Mouse (Mus musculus): ENCODE data around the gene Shld1. TPM values are rescaled to one million over a fixed set of nuclear protein-coding genes. Genes with fewer than 3 reads are reported as not detected.

Gene Shld1
- polyA plus RNA-seq, 1 experiment from 2014 or later: 14.1 TPM

DNA sequence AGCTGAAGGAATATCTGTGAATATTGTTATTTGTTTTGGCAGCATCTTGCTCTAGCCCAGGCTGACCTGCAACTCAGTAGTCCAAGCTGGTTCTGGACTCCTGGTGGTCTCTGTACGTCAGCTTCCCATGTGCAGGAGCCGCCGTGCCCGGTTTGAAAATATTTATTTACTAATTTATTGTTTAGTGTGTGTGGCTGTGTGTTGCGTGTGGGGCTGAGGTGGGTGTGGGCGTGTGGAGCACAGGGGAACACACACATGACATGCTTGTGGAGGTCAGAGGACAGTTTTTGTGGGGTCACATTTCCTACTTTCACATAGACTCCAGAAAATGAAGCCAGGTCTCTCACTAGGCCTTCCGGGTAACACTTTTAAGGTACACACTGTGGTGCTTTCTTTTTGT lies 37.8 kb downstream of the Shld1 start:
- WGBS: 88% methylated on average over 7 of the region's 7 CpGs
- ATAC-seq (replicated peaks; ENCODE audit: low FRiP score): no peak
- H3K4me2 ChIP-seq: no peak overlapping the region

DNA sequence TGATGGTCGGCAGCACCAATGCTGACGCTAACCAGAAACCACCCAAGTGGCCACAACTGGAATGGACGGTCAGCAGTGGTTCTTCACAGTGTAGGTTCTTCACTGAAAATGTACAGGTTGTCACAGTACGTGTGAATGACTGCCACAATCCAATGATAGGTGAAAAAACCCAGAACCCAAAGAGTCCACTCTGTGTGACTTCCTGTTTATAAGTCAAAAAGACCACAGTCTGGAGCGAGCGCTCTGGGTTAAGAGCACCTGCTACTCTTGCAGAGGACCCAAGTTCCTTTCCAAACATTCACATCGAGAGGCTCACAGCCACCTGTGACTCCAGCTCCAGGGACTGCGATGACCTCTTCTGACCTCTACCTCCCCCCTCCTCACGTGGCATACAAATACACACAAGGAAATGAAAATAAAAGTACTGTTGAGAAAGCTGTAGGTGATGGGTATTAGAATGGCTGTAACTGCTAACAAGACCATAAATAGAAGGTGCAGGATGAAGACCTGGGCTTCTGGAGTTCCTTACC lies 38.7 kb downstream of the Shld1 start:
- no peak overlapping the region for H3K4me2 ChIP-seq
- DNase-seq (ENCODE audit: low spot score) (no peak), ATAC-seq (replicated peaks; ENCODE audit: low FRiP score) (no peak)
- H3K9me3 ChIP-seq (ENCODE audit: control insufficient read depth, low read length): no peaks in the 10 kb centered on the region
- no peak overlapping the region for H3K9ac ChIP-seq (ENCODE audit: low read depth, low read length)
- no peaks in the 10 kb centered on the region for H3K27me3 ChIP-seq (replicated peaks; ENCODE audit: control insufficient read depth, insufficient read depth, low read length)
- H3K4me1 ChIP-seq (replicated peaks; ENCODE audit: control insufficient read depth, insufficient read depth, low read length): no peaks in the 10 kb centered on the region; the same call in 1 of the 2 replicates
- H3K27ac ChIP-seq (ENCODE audit: low read depth, low read length): no peak overlapping the region
- H3K4me3 ChIP-seq (ENCODE audit: low read depth, low read length): no peak overlapping the region
- H3K36me3 ChIP-seq (ENCODE audit: control insufficient read depth, insufficient read depth, low read length): no peaks in the 10 kb centered on the region
- 78% methylated on average over 9 of the region's 9 CpGs for WGBS

More for the DNA sequence above, 37.8 kb downstream of the Shld1 start:
- H3K4me3 ChIP-seq (ENCODE audit: low read depth, low read length): no peak overlapping the region
- no peak overlapping the region for H3K9ac ChIP-seq (ENCODE audit: low read depth, low read length)
- H3K27ac ChIP-seq (ENCODE audit: low read depth, low read length): no peak overlapping the region
- H3K27me3 ChIP-seq (replicated peaks; ENCODE audit: control insufficient read depth, insufficient read depth, low read length): no peaks in the 10 kb centered on the region
- H3K36me3 ChIP-seq (ENCODE audit: control insufficient read depth, insufficient read depth, low read length): no peaks in the 10 kb centered on the region
- H3K4me1 ChIP-seq (replicated peaks; ENCODE audit: control insufficient read depth, insufficient read depth, low read length): no peaks in the 10 kb centered on the region; the same call in 1 of the 2 replicates
- H3K9me3 ChIP-seq (ENCODE audit: control insufficient read depth, low read length): no peaks in the 10 kb centered on the region
- DNase-seq (ENCODE audit: low spot score): no peak

DNA sequence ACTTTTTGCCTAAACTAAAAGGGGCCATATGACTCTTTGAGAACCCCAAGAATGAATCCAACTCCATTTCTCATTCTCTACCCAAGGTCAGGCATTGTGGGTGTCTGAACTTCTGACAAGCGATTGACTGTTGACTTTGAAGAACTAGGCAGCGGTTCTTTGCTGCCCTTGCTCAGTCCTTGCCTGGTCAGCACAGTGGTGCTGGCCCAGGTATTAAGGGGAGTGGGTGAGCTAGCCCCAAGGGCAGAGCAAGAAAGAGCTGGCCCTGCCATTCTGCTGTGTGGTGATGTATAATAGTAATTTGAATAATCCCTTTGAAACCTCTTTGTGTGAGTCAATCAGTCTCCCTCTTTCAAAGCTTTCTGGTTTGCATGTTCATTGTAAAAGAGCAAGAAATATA lies 39.4 kb downstream of the Shld1 start:
- no peaks in the 10 kb centered on the region for H3K9me3 ChIP-seq (ENCODE audit: control insufficient read depth, low read length)
- H3K36me3 ChIP-seq (ENCODE audit: control insufficient read depth, insufficient read depth, low read length): no peaks in the 10 kb centered on the region
- H3K27me3 ChIP-seq (replicated peaks; ENCODE audit: control insufficient read depth, insufficient read depth, low read length): no peaks in the 10 kb centered on the region
- 87% methylated on average over 2 of the region's 2 CpGs for WGBS
- H3K4me1 ChIP-seq (replicated peaks; ENCODE audit: control insufficient read depth, insufficient read depth, low read length): no peaks in the 10 kb centered on the region; the same call in 1 of the 2 replicates
- no peak overlapping the region for H3K9ac ChIP-seq (ENCODE audit: low read depth, low read length)
- H3K4me3 ChIP-seq (ENCODE audit: low read depth, low read length): no peak overlapping the region
- DNase-seq (ENCODE audit: low spot score): no peak
- ATAC-seq (replicated peaks; ENCODE audit: low FRiP score): no peak
- no peak overlapping the region for H3K4me2 ChIP-seq
- no peak overlapping the region for H3K27ac ChIP-seq (ENCODE audit: low read depth, low read length)

DNA sequence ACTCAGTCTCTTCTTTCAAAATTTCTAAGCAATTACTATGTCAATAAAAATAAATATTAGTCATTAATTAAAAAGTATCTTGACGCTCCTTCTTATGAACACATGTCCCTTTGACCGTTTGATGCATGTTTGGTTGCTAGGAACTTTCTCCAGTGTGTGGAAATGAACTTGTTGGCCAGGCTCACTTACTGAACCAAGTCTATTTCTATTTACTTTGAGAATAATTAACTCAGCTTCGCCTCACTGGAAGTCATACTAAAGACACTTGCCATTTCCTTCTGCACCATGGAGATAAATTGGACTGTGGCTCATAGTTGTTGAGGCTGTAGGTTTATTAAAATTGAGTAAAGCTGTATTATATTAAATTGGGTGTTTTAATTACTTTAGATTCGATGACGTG lies 46.2 kb downstream of the Shld1 start:
- Histone ChIP-seq H3K9me3 (ENCODE audit: control insufficient read depth, low read length) (no peaks in the 10 kb centered on the region), H3K36me3 (ENCODE audit: control insufficient read depth, insufficient read depth, low read length) (no peaks in the 10 kb centered on the region), H3K9ac (ENCODE audit: low read depth, low read length) (no peak overlapping the region), H3K27ac (ENCODE audit: low read depth, low read length) (no peak overlapping the region), H3K4me2 (no peak overlapping the region), H3K4me3 (ENCODE audit: low read depth, low read length) (no peak overlapping the region), H3K27me3 (replicated peaks; ENCODE audit: control insufficient read depth, insufficient read depth, low read length) (no peaks in the 10 kb centered on the region), H3K4me1 (replicated peaks; ENCODE audit: control insufficient read depth, insufficient read depth, low read length) (no peaks in the 10 kb centered on the region)
- 85% methylated on average over 5 of the region's 5 CpGs for WGBS
- DNase-seq (ENCODE audit: low spot score) (no peak), ATAC-seq (replicated peaks; ENCODE audit: low FRiP score) (no peak)

DNA sequence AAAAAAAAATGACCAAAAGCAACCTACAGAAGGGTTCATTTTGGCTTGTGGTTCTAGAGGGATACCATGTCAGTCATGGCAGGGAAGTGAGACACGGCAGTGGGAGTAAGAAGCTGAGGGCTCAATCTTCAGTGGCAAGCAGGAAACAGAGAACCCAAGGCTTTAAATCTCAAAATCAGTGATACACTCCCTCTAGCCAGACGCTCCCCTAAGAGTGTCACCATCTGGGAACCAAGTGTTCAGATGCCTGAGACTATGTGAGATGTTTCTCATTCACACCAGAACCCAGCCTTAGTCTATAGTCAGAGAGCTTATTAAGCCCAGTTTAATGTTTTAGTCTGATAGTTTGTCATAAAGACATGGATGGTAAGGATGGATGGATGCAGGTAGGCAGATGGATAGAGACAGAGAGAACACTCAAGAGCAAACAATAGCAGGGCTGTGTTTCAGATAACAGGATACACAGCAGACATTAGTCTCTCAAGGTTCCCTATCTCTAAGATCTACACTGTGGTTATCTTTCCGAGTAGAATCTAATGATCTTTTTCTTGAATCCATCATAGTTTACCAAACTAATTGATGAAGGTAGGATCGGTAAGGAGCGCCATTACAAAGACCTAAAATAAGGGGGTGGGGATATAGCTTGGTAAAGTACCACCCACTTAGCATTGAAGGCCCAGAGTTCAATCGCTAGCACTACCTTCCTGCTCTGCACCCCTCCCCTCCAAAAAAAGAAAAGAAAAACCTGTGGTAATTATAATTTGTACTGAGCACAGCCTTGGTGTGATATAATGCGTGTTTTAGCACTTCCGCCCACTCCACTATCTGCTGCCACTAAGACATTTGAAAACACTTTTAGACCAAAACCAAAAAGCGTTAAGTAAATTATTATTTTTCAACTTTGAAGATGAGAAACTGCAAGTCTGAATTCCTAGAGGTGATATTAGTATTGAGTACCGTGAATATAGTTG lies 47.2 kb downstream of the Shld1 start:
- no peak overlapping the region for H3K9ac ChIP-seq (ENCODE audit: low read depth, low read length)
- no peak overlapping the region for H3K27ac ChIP-seq (ENCODE audit: low read depth, low read length)
- WGBS: 84% methylated on average over 10 of the region's 10 CpGs
- no peaks in the 10 kb centered on the region for H3K9me3 ChIP-seq (ENCODE audit: control insufficient read depth, low read length)
- no peak for ATAC-seq (replicated peaks; ENCODE audit: low FRiP score)
- no peaks in the 10 kb centered on the region for H3K27me3 ChIP-seq (replicated peaks; ENCODE audit: control insufficient read depth, insufficient read depth, low read length)
- no peaks in the 10 kb centered on the region for H3K36me3 ChIP-seq (ENCODE audit: control insufficient read depth, insufficient read depth, low read length)
- no peak overlapping the region for H3K4me2 ChIP-seq
- no peak for DNase-seq (ENCODE audit: low spot score)
- H3K4me3 ChIP-seq (ENCODE audit: low read depth, low read length): no peak overlapping the region
- H3K4me1 ChIP-seq (replicated peaks; ENCODE audit: control insufficient read depth, insufficient read depth, low read length): no peaks in the 10 kb centered on the region

DNA sequence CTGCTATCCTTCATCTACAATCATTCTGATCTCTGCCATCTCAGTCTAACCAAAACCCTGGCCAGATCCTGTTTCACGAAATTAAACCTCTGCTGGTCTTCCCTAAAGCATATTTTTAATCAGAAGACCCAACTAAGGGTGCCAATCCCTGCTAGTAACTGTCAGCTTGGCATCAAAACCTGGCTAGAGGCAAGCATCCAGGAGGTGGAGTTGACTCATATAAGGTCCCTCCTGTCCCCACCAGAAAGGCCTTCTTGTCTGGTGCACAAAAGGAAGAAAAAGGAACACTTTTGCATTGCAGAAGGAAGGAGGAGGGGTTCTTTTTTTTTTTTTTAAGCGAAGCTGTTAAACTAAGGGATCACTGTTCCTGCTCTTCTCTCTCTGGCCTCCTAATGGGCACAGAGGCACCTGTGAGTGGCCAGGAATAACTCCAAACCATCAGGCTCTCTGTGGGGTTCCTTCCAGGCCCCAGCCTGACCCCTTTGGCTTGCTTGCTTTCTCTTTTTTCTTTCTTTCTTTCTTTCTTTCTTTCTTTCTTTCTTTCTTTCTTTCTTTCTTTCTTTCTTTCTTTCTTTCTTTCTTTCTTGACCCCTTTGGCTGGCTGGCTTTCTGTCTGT lies 52.2 kb downstream of the Shld1 start:
- 52% methylated on average over 2 of the region's 2 CpGs for WGBS
- no peaks in the 10 kb centered on the region for H3K36me3 ChIP-seq (ENCODE audit: control insufficient read depth, insufficient read depth, low read length)

DNA sequence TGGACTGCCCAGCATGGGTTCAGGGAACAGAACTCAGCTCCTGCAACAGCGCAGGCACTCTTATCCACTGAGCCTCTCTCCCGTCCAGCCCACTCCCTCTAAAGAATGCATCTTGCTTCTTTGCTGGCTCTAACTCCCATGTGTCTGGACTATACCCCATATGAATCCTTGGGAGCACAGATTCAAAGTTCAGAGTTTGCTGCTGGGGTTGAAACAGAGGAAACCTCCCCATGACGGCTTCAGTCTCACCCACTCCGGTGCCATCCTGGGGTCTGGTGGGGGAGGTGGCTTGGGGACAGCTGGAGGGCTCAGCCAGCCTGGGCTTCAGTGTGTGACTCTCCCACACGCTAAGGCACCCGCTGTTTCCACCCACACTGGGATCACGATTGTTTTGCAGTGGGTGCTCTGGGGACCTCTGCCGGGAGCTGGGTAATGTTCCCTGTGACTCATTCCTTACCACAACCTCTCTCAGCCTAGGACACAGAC lies 55.2 kb downstream of the Shld1 start:
- 73% methylated on average over 8 of the region's 8 CpGs for WGBS
- Histone ChIP-seq H3K27ac (ENCODE audit: low read depth, low read length) (no peak overlapping the region), H3K4me1 (replicated peaks; ENCODE audit: control insufficient read depth, insufficient read depth, low read length) (no peaks in the 10 kb centered on the region), H3K4me2 (no peak overlapping the region), H3K9me3 (ENCODE audit: control insufficient read depth, low read length) (no peaks in the 10 kb centered on the region), H3K36me3 (ENCODE audit: control insufficient read depth, insufficient read depth, low read length) (no peaks in the 10 kb centered on the region), H3K9ac (ENCODE audit: low read depth, low read length) (no peak overlapping the region), H3K4me3 (ENCODE audit: low read depth, low read length) (no peak overlapping the region), H3K27me3 (replicated peaks; ENCODE audit: control insufficient read depth, insufficient read depth, low read length) (no peaks in the 10 kb centered on the region)
- no peak for DNase-seq (ENCODE audit: low spot score)
- ATAC-seq (replicated peaks; ENCODE audit: low FRiP score): no peak

More for the DNA sequence above, 52.2 kb downstream of the Shld1 start:
- H3K27me3 ChIP-seq (replicated peaks; ENCODE audit: control insufficient read depth, insufficient read depth, low read length): no peaks in the 10 kb centered on the region
- no peaks in the 10 kb centered on the region for H3K4me1 ChIP-seq (replicated peaks; ENCODE audit: control insufficient read depth, insufficient read depth, low read length)
- DNase-seq (ENCODE audit: low spot score) (no peak), ATAC-seq (replicated peaks; ENCODE audit: low FRiP score) (no peak)
- H3K9ac ChIP-seq (ENCODE audit: low read depth, low read length): no peak overlapping the region
- H3K27ac ChIP-seq (ENCODE audit: low read depth, low read length): no peak overlapping the region
- H3K4me3 ChIP-seq (ENCODE audit: low read depth, low read length): no peak overlapping the region
- no peaks in the 10 kb centered on the region for H3K9me3 ChIP-seq (ENCODE audit: control insufficient read depth, low read length)
- no peak overlapping the region for H3K4me2 ChIP-seq

DNA sequence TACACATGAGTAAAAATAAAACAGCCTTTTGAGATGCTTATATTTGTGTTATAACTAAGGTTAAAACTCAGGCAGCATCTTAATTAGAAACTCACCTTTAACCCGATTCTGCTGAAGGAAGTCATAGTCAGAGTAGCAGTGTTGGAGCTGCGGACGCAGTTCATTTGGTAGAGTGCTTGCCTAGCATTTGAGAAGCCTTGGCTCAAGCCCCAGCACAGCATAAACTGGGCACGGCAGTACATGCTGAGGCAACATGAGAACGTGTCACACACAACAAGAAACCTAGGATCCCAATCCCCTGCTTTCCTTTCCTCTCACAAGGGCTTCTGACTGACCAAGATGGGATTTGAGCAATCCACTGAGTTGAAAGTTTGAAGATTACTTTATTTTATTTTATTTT lies 58.1 kb downstream of the Shld1 start:
- no peak for ATAC-seq (replicated peaks; ENCODE audit: low FRiP score)
- 86% methylated on average over 5 of the region's 5 CpGs for WGBS
- no peak for DNase-seq (ENCODE audit: low spot score)

More for the DNA sequence above, 58.1 kb downstream of the Shld1 start:
- Histone ChIP-seq H3K4me3 (ENCODE audit: low read depth, low read length) (no peak overlapping the region), H3K27me3 (replicated peaks; ENCODE audit: control insufficient read depth, insufficient read depth, low read length) (no peaks in the 10 kb centered on the region), H3K4me2 (no peak overlapping the region), H3K9me3 (ENCODE audit: control insufficient read depth, low read length) (no peaks in the 10 kb centered on the region), H3K27ac (ENCODE audit: low read depth, low read length) (no peak overlapping the region), H3K36me3 (ENCODE audit: control insufficient read depth, insufficient read depth, low read length) (no peaks in the 10 kb centered on the region), H3K9ac (ENCODE audit: low read depth, low read length) (no peak overlapping the region), H3K4me1 (replicated peaks; ENCODE audit: control insufficient read depth, insufficient read depth, low read length) (no peaks in the 10 kb centered on the region)
